17 mouse cellular contexts compared by ENCODE assay signal in the genomic region with DNA sequence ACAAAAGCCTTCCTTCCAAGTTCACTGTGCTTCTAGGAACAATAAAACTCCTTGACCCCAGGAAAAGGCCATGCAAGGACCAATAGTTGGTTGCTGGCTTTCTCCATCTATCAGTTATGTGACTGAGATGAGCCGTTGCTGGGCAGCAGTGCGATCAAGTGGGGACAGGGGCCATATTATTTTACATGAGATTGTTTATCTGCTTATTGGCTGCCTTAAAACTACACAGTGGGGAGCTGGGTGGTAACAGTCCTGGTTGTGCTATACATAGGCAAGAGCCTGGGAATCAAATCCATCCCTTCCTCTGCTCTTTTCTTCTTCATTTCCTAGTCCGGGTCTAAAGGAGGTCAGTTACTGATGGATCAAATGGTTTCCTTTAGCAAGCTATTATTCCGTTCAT. TPM values are rescaled to one million over a fixed set of nuclear protein-coding genes. Genes with fewer than 3 reads are reported as not detected.
DNase-seq lines count a peak whose midpoint lies in the region; ATAC-seq and TF ChIP-seq lines count a peak whose summit lies in the region.
"Had no signal": no experiment of that assay in that cellular context is flagged by ENCODE, and none has a peak within 500 bp of the region (broad histone marks: within the 10 kb centered on the region; RNA-seq: fewer than 3 reads in every experiment).

No protein-coding gene starts in this region.

- no peak overlapping the region for H3K4me3 ChIP-seq in heart, embryonic 10.5 days
- no peak overlapping the region for H3K4me3 ChIP-seq in heart, embryonic 14.5 days (ENCODE audit: control insufficient read depth in 1 of 2, insufficient read depth in 1 of 2, low read depth in 1 of 2, low read length in 2 of 2)
- no peak overlapping the region for H3K4me3 ChIP-seq in kidney, embryonic 15.5 days (replicated peaks)
- H3K4me3 ChIP-seq: embryonic facial prominence, embryonic 10.5 days; forebrain, embryonic 13.5 days; gastrocnemius, adult 2 months; hindbrain, embryonic 10.5 days; intestine, embryonic 15.5 days had no signal

- POLR2A ChIA-PET in Patski (lab: Charles Lee): no interaction called here

- peaks cover 23% of the 10 kb centered on the region; the same call in 1 of the 2 replicates for H3K27me3 ChIP-seq in heart, embryonic 10.5 days (ENCODE audit: insufficient read depth, poor library complexity, severe bottlenecking)
- H3K27me3 ChIP-seq in heart, embryonic 14.5 days (ENCODE audit: control insufficient read depth, insufficient read depth, low read length): no peaks in the 10 kb centered on the region
- peaks cover 52% of the 10 kb centered on the region for H3K27me3 ChIP-seq in kidney, embryonic 15.5 days
- peaks cover 17% of the 10 kb centered on the region for H3K27me3 ChIP-seq in Patski
- H3K27me3 ChIP-seq: intestine, embryonic 15.5 days had no signal

- in situ Hi-C loops in Patski (cut with MboI; ENCODE audit: low pct_unique_long_range_greater_than_20kb): no loop called here

- no peak for DNase-seq in heart, embryonic 10.5 days (ENCODE audit: low spot score)
- no peak for DNase-seq in heart, adult 18-20 months
- DNase-seq in heart, postnatal 25 days (ENCODE audit: low spot score): no peak
- DNase-seq in kidney, adult 18-20 months: no peak
- no peak for DNase-seq in Patski (ENCODE audit: low read depth, low spot score)
- DNase-seq: adrenal gland, postnatal 14 days; forebrain, postnatal 0 days; gastrocnemius, adult 2 months; gastrocnemius, postnatal 25 days had no signal

- no peaks in the 10 kb centered on the region for H3K36me3 ChIP-seq in heart, embryonic 10.5 days
- H3K36me3 ChIP-seq in heart, embryonic 14.5 days (ENCODE audit: control insufficient read depth, insufficient read depth, low read length): no peaks in the 10 kb centered on the region
- no peaks in the 10 kb centered on the region for H3K36me3 ChIP-seq in kidney, embryonic 15.5 days
- H3K36me3 ChIP-seq: embryonic facial prominence, embryonic 10.5 days; hindbrain, embryonic 10.5 days; intestine, embryonic 15.5 days had no signal

- ATAC-seq in heart, embryonic 14.5 days (ENCODE audit: insufficient number of reproducible peaks, insufficient read depth, low FRiP score, low read depth): no peak
- peak; percentile 81 for ATAC-seq in kidney, embryonic 15.5 days (replicated peaks; ENCODE audit: low FRiP score)
- peak; percentile 17 for ATAC-seq in Patski
- ATAC-seq: activated CD4-positive, CD25-positive, alpha-beta regulatory T cell, adult 4 months; forebrain, embryonic 13.5 days; forebrain, postnatal 0 days; intestine, embryonic 15.5 days had no signal

- 0 out of 2 replicates have a peak overlapping the region, but pooled peaks have one; percentile 22 for H3K27ac ChIP-seq in heart, embryonic 10.5 days
- H3K27ac ChIP-seq in heart, embryonic 14.5 days (replicated peaks in 1 of 2; ENCODE audit: control insufficient read depth in 1 of 2, insufficient read depth in 1 of 2, low read depth in 2 of 2, low read length in 2 of 2): peak overlapping the region; percentile 15 to 62; a peak in 3 of 4 replicates
- H3K27ac ChIP-seq in kidney, embryonic 15.5 days: 0 out of 2 replicates have a peak overlapping the region, but pooled peaks have one; percentile 4
- H3K27ac ChIP-seq: embryonic facial prominence, embryonic 10.5 days; forebrain, embryonic 13.5 days; gastrocnemius, adult 2 months; hindbrain, embryonic 10.5 days; hindbrain, embryonic 14.5 days; intestine, embryonic 15.5 days had no signal

- no peaks in the 10 kb centered on the region for H3K9me3 ChIP-seq in heart, embryonic 10.5 days
- no peaks in the 10 kb centered on the region for H3K9me3 ChIP-seq in heart, embryonic 14.5 days (ENCODE audit: control insufficient read depth, low read length)
- no peaks in the 10 kb centered on the region for H3K9me3 ChIP-seq in kidney, embryonic 15.5 days (replicated peaks)
- H3K9me3 ChIP-seq: embryonic facial prominence, embryonic 10.5 days; forebrain, embryonic 13.5 days; hindbrain, embryonic 10.5 days; intestine, embryonic 15.5 days had no signal

- H3K9ac ChIP-seq in heart, embryonic 14.5 days (ENCODE audit: low read length): no peak overlapping the region
- H3K9ac ChIP-seq in kidney, embryonic 15.5 days: no peak overlapping the region
- H3K9ac ChIP-seq: forebrain, embryonic 13.5 days; forebrain, postnatal 0 days; hindbrain, embryonic 14.5 days; intestine, embryonic 15.5 days had no signal

- CTCF ChIA-PET in Patski (lab: Charles Lee): interaction anchor here (1.2 kb wide), 1 partner anchor 12 kb away, joined by 3 read pairs; no protein-coding TSS in a partner anchor

- H3K4me1 ChIP-seq in heart, embryonic 10.5 days: peaks cover 13% of the 10 kb centered on the region; the same call in 1 of the 2 replicates
- H3K4me1 ChIP-seq in heart, embryonic 14.5 days (ENCODE audit: control insufficient read depth in 2 of 2, insufficient read depth in 2 of 2, low read length in 2 of 2): no peaks in the 10 kb centered on the region; a peak in 2 of 4 replicates
- H3K4me1 ChIP-seq in kidney, embryonic 15.5 days: 0 out of 2 replicates have a peak, but pooled peaks cover 2% of the 10 kb centered on the region
- H3K4me1 ChIP-seq: forebrain, embryonic 13.5 days; intestine, embryonic 15.5 days had no signal

- TF ChIP-seq CTCF in Patski (IDR thresholded peaks at IDR 0.05): no peak

- 77% methylated on average over 4 of the region's 4 CpGs for WGBS in heart, embryonic 10.5 days
- WGBS in heart, embryonic 14.5 days: 71% methylated on average over 4 of the region's 4 CpGs
- WGBS in kidney, embryonic 15.5 days: 55% methylated on average over 4 of the region's 4 CpGs

- no peak overlapping the region for H3K4me2 ChIP-seq in heart, embryonic 14.5 days (ENCODE audit: low read length)
- H3K4me2 ChIP-seq in kidney, embryonic 15.5 days: no peak overlapping the region
- H3K4me2 ChIP-seq: forebrain, embryonic 13.5 days; hindbrain, embryonic 14.5 days; intestine, embryonic 15.5 days had no signal

- intact Hi-C loops in heart, postnatal 25 days (cut with DNase I): no loop called here

RNA-seq across cellular contexts. Expression of a gene that starts 53.4 kb away (rescaled TPM):
- polyA plus RNA-seq in heart, embryonic 10.5 days (2016; fragmentation: Nextera tagmentation; extraction: Ambion mirVana): 30.5 and 33.7 TPM in 2 replicates
- total RNA-seq in heart, adult 18-20 months (2021): 1 to 10 TPM; 4.2 to 5.0 TPM
- 12.4 and 15.5 TPM in 2 replicates for polyA plus RNA-seq in heart, embryonic 14.5 days (2014; fragmentation: Nextera tagmentation; extraction: Ambion mirVana)
- total RNA-seq in heart, postnatal 25 days (2021): 1 to 10 TPM; 3.3 to 3.4 TPM
- 12.2 and 12.9 TPM in 2 replicates for polyA plus RNA-seq in kidney, embryonic 15.5 days (2015; fragmentation: Nextera tagmentation; extraction: Ambion mirVana)
- 1.9 TPM for polyA plus RNA-seq in Patski (2021)
